Mouse (Mus musculus) gastrocnemius, postnatal 10 days (tissue): ENCODE measurements around the gene Sept6. TPM values are rescaled to one million over a fixed set of nuclear protein-coding genes. Genes with fewer than 3 reads are reported as not detected.

ENCODE experiments used
- DNase-seq: peaks from one replicate; pipeline ENCODE4 v3.0.0; 2021; ENCODE audit warnings: mixed read lengths
- total RNA-seq, 2 experiments: library from RNA; stranded (reverse); gene quantifications; 2 replicates each; pipeline ENCODE4 v1.2.3; 2021

Gene Sept6
- total RNA-seq, 2 experiments from 2014 or later = 10.7 to 13.5 TPM

- DNase-seq = no peak
Measured at GRCm38 (mm10) chrX:36864609-36865328, 126.8 kb downstream of the Sept6 start.

DNA sequence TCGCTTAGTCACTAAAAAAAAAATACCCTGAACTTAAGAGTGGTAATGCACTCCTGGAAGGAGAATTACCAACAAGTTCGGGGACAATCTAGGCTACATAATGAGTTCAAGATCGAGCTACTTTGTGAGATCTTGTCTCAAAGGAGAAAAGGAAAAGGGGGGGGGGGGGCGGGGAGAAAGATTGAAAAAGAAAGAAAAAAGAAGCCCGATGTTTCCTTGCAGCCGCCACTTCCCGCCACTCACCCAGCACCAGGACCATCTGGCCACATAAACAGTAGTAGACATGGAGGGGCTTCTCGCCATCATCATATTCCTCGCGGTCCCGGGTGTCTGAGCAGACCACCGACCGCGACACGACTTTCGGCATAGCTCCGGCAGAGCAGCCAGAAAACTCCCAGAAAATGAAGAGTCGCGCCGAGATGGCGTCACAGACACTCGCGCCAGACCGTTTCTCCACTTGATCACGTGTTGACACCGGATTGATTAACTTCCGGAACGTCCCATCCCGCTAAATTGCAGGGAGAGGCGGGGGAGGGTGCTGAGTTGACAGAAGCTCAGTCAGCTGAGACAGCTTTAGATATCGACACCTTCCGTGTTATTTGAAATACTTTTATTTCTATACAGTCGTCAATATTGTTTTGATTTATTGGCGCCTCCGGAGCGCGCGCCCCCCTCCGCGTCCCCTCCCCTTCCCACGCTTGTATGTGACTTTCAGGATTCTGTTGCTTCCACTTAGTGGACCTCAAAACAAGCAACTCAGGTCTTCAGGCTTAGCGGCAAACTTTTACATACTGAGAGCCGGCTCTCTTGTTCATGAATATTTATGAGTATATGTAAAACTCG is 127.6 kb downstream of the Sept6 start:
- peak; percentile 71 for DNase-seq

Other genes with a start within 250 kb of the Sept6 start
- under 1 TPM; 0.40 to 0.41 TPM for gene Slc25a43, start 248.1 kb downstream of the Sept6 start, total RNA-seq
- gene Slc25a5, start 196.1 kb downstream of the Sept6 start, total RNA-seq = 100 to 1,000 TPM; 217 to 231 TPM
- gene Ube2a, start 117.9 kb downstream of the Sept6 start, total RNA-seq = 10 to 100 TPM; 45.4 to 45.8 TPM
- 10 to 100 TPM; 12.1 to 13.8 TPM for gene C330007P06Rik, start 117.7 kb downstream of the Sept6 start, total RNA-seq
- gene Nkrf, start 88.9 kb downstream of the Sept6 start, total RNA-seq = 1 to 10 TPM; 3.4 to 4.6 TPM
- not detected for gene Sowahd, start 57.1 kb upstream of the Sept6 start, total RNA-seq
- 100 to 1,000 TPM; 542 to 550 TPM for gene Rpl39, start 93.6 kb upstream of the Sept6 start, total RNA-seq
- gene Upf3b, start 118.5 kb upstream of the Sept6 start, total RNA-seq = 10 to 100 TPM in 1 of 2 experiments, 1 to 10 TPM in 1; 8.8 to 12.5 TPM
- 10 to 100 TPM in 1 of 2 experiments, 1 to 10 TPM in 1; 9.7 to 10.3 TPM for gene Nkap, start 135.0 kb upstream of the Sept6 start, total RNA-seq
- gene Akap14, start 177.0 kb upstream of the Sept6 start, total RNA-seq = not detected
- 100 to 1,000 TPM; 318 to 357 TPM for gene Ndufa1, start 199.4 kb upstream of the Sept6 start, total RNA-seq
- gene Rnf113a1, start 199.5 kb upstream of the Sept6 start, total RNA-seq = 1 to 10 TPM; 2.8 to 2.9 TPM
- gene Gm9, start 219.2 kb upstream of the Sept6 start, total RNA-seq = not detected
- not detected for gene Rhox1, start 230.5 kb upstream of the Sept6 start, total RNA-seq